Mouse (Mus musculus) gastrocnemius, postnatal 10 days (tissue): ENCODE results near the gene Gm20671. TPM values are rescaled to one million over a fixed set of nuclear protein-coding genes. Genes with fewer than 3 reads are reported as not detected.
"Not testable (repeated sequence)": the region's sequence is repeated elsewhere in the genome, so short reads cannot be mapped to it uniquely, and the experiment has no call there.

Experiments
- DNase-seq: peaks from one replicate; pipeline ENCODE4 v3.0.0; 2021; ENCODE audit warnings: mixed read lengths
- total RNA-seq, 2 experiments: library from RNA; stranded (reverse); gene quantifications; 2 replicates each; pipeline ENCODE4 v1.2.3; 2021

The Gm20671 gene
- total RNA-seq, 2 experiments from 2014 or later, result not detected

GRCm38 (mm10) chr5:32785313-32785915 is 41.5 kb downstream of the Gm20671 start, which contains the start of gene Pisd:
Pisd (minus strand) TSS chr5:32785646.
- peak; percentile 93 for DNase-seq

- DNase-seq, result no peak
Measured at GRCm38 (mm10) chr5:32784726-32785125, 42.2 kb downstream of the Gm20671 start.

GRCm38 (mm10) chr5:32781596-32781995 is 45.3 kb downstream of the Gm20671 start:
- no peak for DNase-seq

- no peak for DNase-seq
Measured at GRCm38 (mm10) chr5:32778168-32778567, 48.7 kb downstream of the Gm20671 start.

GRCm38 (mm10) chr5:32772361-32772760 is 54.5 kb downstream of the Gm20671 start:
- DNase-seq, result no peak

GRCm38 (mm10) chr5:32767636-32768373 is 59.1 kb downstream of the Gm20671 start:
- no peak for DNase-seq

GRCm38 (mm10) chr5:32767004-32767403 is 59.9 kb downstream of the Gm20671 start:
- no peak for DNase-seq

GRCm38 (mm10) chr5:32761566-32762140 is 65.3 kb downstream of the Gm20671 start:
- no peak for DNase-seq

GRCm38 (mm10) chr5:32760787-32761186 is 66.1 kb downstream of the Gm20671 start:
- no peak for DNase-seq

- DNase-seq, result not testable (repeated sequence)
Measured at GRCm38 (mm10) chr5:32760352-32760751, 66.6 kb downstream of the Gm20671 start.

- no peak for DNase-seq
Measured at GRCm38 (mm10) chr5:32759662-32760061, 67.2 kb downstream of the Gm20671 start.

- no peak for DNase-seq
Measured at GRCm38 (mm10) chr5:32756141-32756540, 70.8 kb downstream of the Gm20671 start.

GRCm38 (mm10) chr5:32751736-32752135 is 75.2 kb downstream of the Gm20671 start:
- DNase-seq, result no peak

- no peak for DNase-seq
Measured at GRCm38 (mm10) chr5:32748936-32749335, 78.0 kb downstream of the Gm20671 start.

GRCm38 (mm10) chr5:32747650-32748375 is 79.1 kb downstream of the Gm20671 start:
- peak; percentile 25 for DNase-seq

GRCm38 (mm10) chr5:32745705-32746655 is 80.9 kb downstream of the Gm20671 start:
- peak; percentile 58 for DNase-seq

- no peak for DNase-seq
Measured at GRCm38 (mm10) chr5:32742149-32742548, 84.8 kb downstream of the Gm20671 start.

- DNase-seq, result not testable (repeated sequence)
Measured at GRCm38 (mm10) chr5:32741377-32741776, 85.5 kb downstream of the Gm20671 start.

- DNase-seq, result not testable (repeated sequence)
Measured at GRCm38 (mm10) chr5:32740850-32741249, 86.1 kb downstream of the Gm20671 start.

GRCm38 (mm10) chr5:32740138-32740537 is 86.8 kb downstream of the Gm20671 start:
- DNase-seq, result no peak

- DNase-seq, result not testable (repeated sequence)
Measured at GRCm38 (mm10) chr5:32736770-32737169, 90.1 kb downstream of the Gm20671 start.
